8 mouse cellular contexts compared by ENCODE assay signal in genomic region chr12:89479096-89479495, GRCm38 (mm10).
DNase-seq lines count a peak whose midpoint lies in the region; ATAC-seq and TF ChIP-seq lines count a peak whose summit lies in the region.

No protein-coding gene starts in this region.

- no peaks in the 10 kb centered on the region for H3K4me1 ChIP-seq in lung, adult 2 months (ENCODE audit: control insufficient read depth, insufficient read depth, low read length)

- ATAC-seq in cerebellum, adult (ENCODE audit: insufficient number of reproducible peaks, low FRiP score, low TSS enrichment) = 0 out of 2 replicates have a peak, but pooled peaks have one; percentile 15

- no peak for DNase-seq in cerebellum, adult 11-12 months
- DNase-seq in left cerebral cortex, adult 18-20 months (ENCODE audit: low spot score in 2 of 2) = peak; percentile 36 to 74
- no peak for DNase-seq in left cerebral cortex, postnatal 36 days (ENCODE audit: low spot score in 2 of 2)
- peak; percentile 14 for DNase-seq in MN1 (ENCODE audit: low spot score)
- DNase-seq in embryo, embryonic 10.5 days (ENCODE audit: low spot score) = peak; percentile 84
- no peak for DNase-seq in lung, adult 2 months
- peak; percentile 13 for DNase-seq in thymus, postnatal 4 days

- no peak for TF ChIP-seq POLR2A in lung, adult 2 months (IDR thresholded peaks at IDR 0.05; ENCODE audit: borderline replicate concordance, extremely low read depth, low read depth, low read length)

- peak; percentile 28; the same call in 1 of the 2 replicates for TF ChIP-seq CTCF in lung, adult 2 months (IDR thresholded peaks at IDR 0.05; ENCODE audit: insufficient read depth, low read length)

- intact Hi-C loops in left cerebral cortex, postnatal 36 days (cut with DNase I) = no loop called here

- H3K4me3 ChIP-seq in lung, adult 2 months (replicated peaks; ENCODE audit: extremely low read depth, low read depth, low read length) = no peak overlapping the region

- WGBS in lung, adult 2 months = 19% methylated on average over 4 of the region's 4 CpGs

Comparison
In these comparisons a context has a peak if more than half of its experiments do, and no peak if none do; other contexts are left out.
1. DNase-seq: peak in left cerebral cortex, adult 18-20 months (2 of 2), MN1 (single experiment), embryo, embryonic 10.5 days (single experiment) and thymus, postnatal 4 days (single experiment); none in cerebellum, adult 11-12 months (single experiment), left cerebral cortex, postnatal 36 days (0 of 2) and lung, adult 2 months (single experiment).